Mouse (Mus musculus): ENCODE data around the gene Ky.

GRCm38 (mm10) chr9:102502015-102502633 lies 3.4 kb upstream of the Ky start:
- TF ChIP-seq POLR2A (IDR thresholded peaks at IDR 0.05; ENCODE audit: insufficient read depth, low read depth, low read length) (no peak), CTCF (IDR thresholded peaks at IDR 0.05; ENCODE audit: insufficient read depth, low read depth, low read length) (no peak)

Measured in olfactory bulb, adult 2 months (tissue).